Mouse (Mus musculus) lung, postnatal 0 days (tissue): ENCODE results near the gene Cers5. TPM values are rescaled to one million over a fixed set of nuclear protein-coding genes. Genes with fewer than 3 reads are reported as not detected.
"Not testable (repeated sequence)": the region's sequence is repeated elsewhere in the genome, so short reads cannot be mapped to it uniquely, and the experiment has no call there.

ENCODE experiments used
- ATAC-seq: fragments of 200-750 bp; cut with Nextera tagmentation; 2 replicates; pipeline ENCODE4 v1.8.0; 2017; ENCODE audit warnings: moderate library complexity
- DNase-seq: peaks from one replicate; pipeline ENCODE4 v3.0.0-alpha.2; 2016; ENCODE audit warnings: low spot score
- H3K27ac ChIP-seq: fragments of 300-500 bp; sonication (generic); 2 replicates; pipeline ENCODE4 v1.5.1; 2014; ENCODE audit warnings: antibody characterized with exemption, mild to moderate bottlenecking, low read length, mixed read lengths
- H3K27me3 ChIP-seq: fragments of 300-500 bp; sonication (generic); replicated peaks from 2 replicates; pipeline ENCODE4 v1.6.1; 2014; ENCODE audit warnings: low read length, mixed read lengths; ENCODE audit not compliant: insufficient read depth
- H3K36me3 ChIP-seq: fragments of 300-500 bp; sonication (generic); 2 replicates; pipeline ENCODE4 v1.6.1; 2014; ENCODE audit warnings: low read length, mixed read lengths; ENCODE audit not compliant: insufficient read depth
- H3K4me1 ChIP-seq: fragments of 300-500 bp; sonication (generic); 2 replicates; pipeline ENCODE4 v1.6.1; 2014; ENCODE audit warnings: antibody characterized with exemption, low read depth, low read length, mixed read lengths; ENCODE audit not compliant: insufficient read depth
- H3K4me2 ChIP-seq: fragments of 300-500 bp; sonication (generic); replicated peaks from 2 replicates; pipeline ENCODE4 v1.6.1; 2014; ENCODE audit warnings: low read depth, mild to moderate bottlenecking, low read length, moderate library complexity, mixed read lengths
- H3K4me3 ChIP-seq: fragments of 300-500 bp; sonication (generic); 2 replicates; pipeline ENCODE4 v1.5.1; 2014; ENCODE audit warnings: low read depth, low read length
- H3K9ac ChIP-seq: fragments of 300-500 bp; sonication (generic); replicated peaks from 2 replicates; pipeline ENCODE4 v1.6.1; 2014; ENCODE audit warnings: low read depth, mild to moderate bottlenecking
- H3K9me3 ChIP-seq: fragments of 300-500 bp; sonication (generic); 2 replicates; pipeline ENCODE4 v1.6.1; 2016; ENCODE audit warnings: low read length, mixed read lengths
- CTCF ChIP-seq: IDR thresholded peaks from 2 replicates; pipeline ENCODE4 v1.5.1; 2016; ENCODE audit warnings: antibody characterized with exemption, mild to moderate bottlenecking
- EP300 ChIP-seq: IDR thresholded peaks from 2 replicates; pipeline ENCODE4 v1.6.1; 2016; ENCODE audit warnings: antibody characterized with exemption, mild to moderate bottlenecking, control low read depth
- WGBS: fragments of 180-500 bp; shearing (Covaris S2); extraction: QIAGEN DNeasy Blood & Tissue Kit; methylation state at CpG from one replicate; pipeline ENCODE4 v1.1.7; 2014; 5-methylcytosine and 5-hydroxymethylcytosine counted together
- polyA plus RNA-seq: library from polyadenylated mRNA; unstranded; fragments of >200 nt; fragmentation: Nextera tagmentation; extraction: Ambion mirVana; gene quantifications from 2 replicates; pipeline ENCODE4 v1.2.1, GENCODE M21; 2015

Gene Cers5
- polyA plus RNA-seq, result 67.1 and 71.5 TPM in 2 replicates

- H3K4me2 ChIP-seq, result peak within 1 kb of the TSS; percentile 85
- H3K9ac ChIP-seq, result peak within 1 kb of the TSS; percentile 72
- not testable (repeated sequence) for H3K36me3 ChIP-seq, DNase-seq, H3K4me1 ChIP-seq, H3K27me3 ChIP-seq, H3K9me3 ChIP-seq, ATAC-seq
- H3K27ac ChIP-seq, result peak within 1 kb of the TSS; percentile 90
- H3K4me3 ChIP-seq, result peak within 1 kb of the TSS; percentile 85
Observed at GRCm38 (mm10) chr15:99772881-99772924, at the start of gene Cers5. Gene Cers5, minus strand, starts transcription at chr15:99772885.

- peak overlapping the region; percentile 57 for H3K4me2 ChIP-seq
- ATAC-seq (peak; percentile 72), DNase-seq (peak; percentile 87)
- peak overlapping the region; percentile 56 for H3K9ac ChIP-seq
- no peaks in the 10 kb centered on the region for H3K36me3 ChIP-seq
- peak overlapping the region; percentile 86 for H3K27ac ChIP-seq
- TF ChIP-seq CTCF (peak; percentile 34), EP300 (no peak)
- peak overlapping the region; percentile 47 for H3K4me3 ChIP-seq
- 33% methylated on average over 14 of the region's 14 CpGs for whole genome bisulfite sequencing
- H3K4me1 ChIP-seq, result no peaks in the 10 kb centered on the region
- H3K9me3 ChIP-seq, result no peaks in the 10 kb centered on the region
- no peaks in the 10 kb centered on the region for H3K27me3 ChIP-seq
Observed at GRCm38 (mm10) chr15:99819621-99820279, 47.1 kb upstream of the Cers5 start.

GRCm38 (mm10) chr15:99819109-99819440 is 46.4 kb upstream of the Cers5 start:
- DNase-seq (no peak), ATAC-seq (no peak)
- Histone ChIP-seq H3K36me3 (no peaks in the 10 kb centered on the region), H3K4me2 (peak overlapping the region; percentile 57), H3K4me1 (no peaks in the 10 kb centered on the region), H3K9me3 (no peaks in the 10 kb centered on the region), H3K27ac (peak overlapping the region; percentile 86), H3K27me3 (no peaks in the 10 kb centered on the region), H3K4me3 (peak overlapping the region; percentile 47), H3K9ac (peak overlapping the region; percentile 56)
- no peak for TF ChIP-seq EP300
- no peak for TF ChIP-seq CTCF
- WGBS, result 33% methylated on average over 6 of the region's 6 CpGs

- H3K36me3 ChIP-seq, result no peaks in the 10 kb centered on the region
- no peak; the same call in 1 of the 2 replicates for TF ChIP-seq EP300
- no peak for TF ChIP-seq CTCF
- ATAC-seq (peak; percentile 41), DNase-seq (peak; percentile 77)
- H3K4me2 ChIP-seq, result peak overlapping the region; percentile 57
- H3K4me1 ChIP-seq, result no peaks in the 10 kb centered on the region
- 12% methylated on average over 13 of the region's 13 CpGs for WGBS
- no peaks in the 10 kb centered on the region for H3K27me3 ChIP-seq
- H3K9me3 ChIP-seq, result no peaks in the 10 kb centered on the region
- peak overlapping the region; percentile 86 for H3K27ac ChIP-seq
- peak overlapping the region; percentile 47 for H3K4me3 ChIP-seq
- H3K9ac ChIP-seq, result peak overlapping the region; percentile 56
Observed at GRCm38 (mm10) chr15:99818321-99819108, 45.8 kb upstream of the Cers5 start.

- Histone ChIP-seq H3K9me3 (no peaks in the 10 kb centered on the region), H3K27me3 (no peaks in the 10 kb centered on the region), H3K36me3 (no peaks in the 10 kb centered on the region), H3K4me2 (peak overlapping the region; percentile 57), H3K27ac (peak overlapping the region; percentile 86), H3K9ac (peak overlapping the region; percentile 56; the same call in 1 of the 2 replicates), H3K4me1 (no peaks in the 10 kb centered on the region), H3K4me3 (peak overlapping the region; percentile 47)
- WGBS, result 38% methylated on average over 8 of the region's 8 CpGs
- TF ChIP-seq CTCF, result no peak
- TF ChIP-seq EP300, result no peak
- DNase-seq (peak; percentile 47), ATAC-seq (no peak)
Observed at GRCm38 (mm10) chr15:99817343-99818235, 44.9 kb upstream of the Cers5 start.

GRCm38 (mm10) chr15:99815999-99816398 is 43.3 kb upstream of the Cers5 start:
- no peak overlapping the region for H3K4me2 ChIP-seq
- TF ChIP-seq EP300 (no peak), CTCF (peak; percentile 48)

More at GRCm38 (mm10) chr15:99815999-99816398, 43.3 kb upstream of the Cers5 start:
- DNase-seq (no peak), ATAC-seq (no peak)
- no peaks in the 10 kb centered on the region for H3K36me3 ChIP-seq
- H3K27me3 ChIP-seq, result no peaks in the 10 kb centered on the region
- no peak overlapping the region for H3K4me3 ChIP-seq
- 93% methylated on average over 4 of the region's 4 CpGs for WGBS
- H3K9ac ChIP-seq, result no peak overlapping the region
- H3K4me1 ChIP-seq, result no peaks in the 10 kb centered on the region
- H3K9me3 ChIP-seq, result no peaks in the 10 kb centered on the region
- no peak overlapping the region for H3K27ac ChIP-seq
